In genomic region chr8:86745935-86746441, GRCm38 (mm10) we compare ENCODE assay signal across 8 mouse cellular contexts. TPM values are rescaled to one million over a fixed set of nuclear protein-coding genes. Genes with fewer than 3 reads are reported as not detected.
DNase-seq lines count a peak whose midpoint lies in the region; ATAC-seq and TF ChIP-seq lines count a peak whose summit lies in the region.

No protein-coding gene starts in this region.

- peak overlapping the region; percentile 69 for H3K4me2 ChIP-seq in hindbrain, embryonic 11.5 days (replicated peaks; ENCODE audit: low read depth, low read length)
- peak overlapping the region; percentile 70 for H3K4me2 ChIP-seq in lung, postnatal 0 days (replicated peaks; ENCODE audit: low read depth, low read length)

- H3K36me3 ChIP-seq in hindbrain, embryonic 11.5 days (ENCODE audit: control insufficient read depth, insufficient read depth, low read length): no peaks in the 10 kb centered on the region
- no peaks in the 10 kb centered on the region for H3K36me3 ChIP-seq in lung, postnatal 0 days (ENCODE audit: insufficient read depth, low read length)

- TF ChIP-seq EP300 in lung, postnatal 0 days (IDR thresholded peaks at IDR 0.05): no peak

- H3K27ac ChIP-seq in hindbrain, embryonic 11.5 days (ENCODE audit: low read depth, low read length): peak overlapping the region; percentile 98
- H3K27ac ChIP-seq in lung, postnatal 0 days (ENCODE audit: low read length): peak overlapping the region; percentile 98

- H3K27me3 ChIP-seq in hindbrain, embryonic 11.5 days (ENCODE audit: control insufficient read depth, insufficient read depth, low read length): no peaks in the 10 kb centered on the region
- H3K27me3 ChIP-seq in lung, postnatal 0 days (replicated peaks; ENCODE audit: insufficient read depth, low read length): no peaks in the 10 kb centered on the region

- peak; percentile 89 for ATAC-seq in hindbrain, embryonic 11.5 days (ENCODE audit: low FRiP score)
- ATAC-seq in lung, postnatal 0 days: peak; percentile 92

- no peaks in the 10 kb centered on the region for H3K9me3 ChIP-seq in hindbrain, embryonic 11.5 days (ENCODE audit: control insufficient read depth, low read length)
- H3K9me3 ChIP-seq in lung, postnatal 0 days (ENCODE audit: low read length): no peaks in the 10 kb centered on the region

- under 1% methylated on average over 38 of the region's 70 CpGs for WGBS in hindbrain, embryonic 11.5 days
- 0% methylated on average over 38 of the region's 70 CpGs for WGBS in lung, postnatal 0 days

- peak; percentile 94 for DNase-seq in Muller cell, postnatal 12 days (ENCODE audit: inconsistent ontology term)
- DNase-seq in cerebellum, adult 9-10 months: peak; percentile 93
- DNase-seq in frontal cortex, adult 2 months (ENCODE audit: extremely low spot score in 1 of 2, low spot score in 1 of 2): peak; percentile 72 to 93
- peak; percentile 97 for DNase-seq in hindbrain, embryonic 11.5 days (ENCODE audit: low spot score)
- peak; percentile 96 to 97 for DNase-seq in layer of hippocampus, postnatal 10 days (ENCODE audit: low spot score in 2 of 2)
- DNase-seq in lung, postnatal 0 days (ENCODE audit: low spot score): peak; percentile 92
- DNase-seq in ovary, postnatal 10 days (ENCODE audit: low spot score): peak; percentile 89
- peak; percentile 93 for DNase-seq in thymus, postnatal 0 days (ENCODE audit: low spot score)

- H3K4me1 ChIP-seq in hindbrain, embryonic 11.5 days (replicated peaks; ENCODE audit: control insufficient read depth, insufficient read depth, low read length): no peaks in the 10 kb centered on the region
- peaks cover 7% of the 10 kb centered on the region; the same call in 1 of the 2 replicates for H3K4me1 ChIP-seq in lung, postnatal 0 days (ENCODE audit: insufficient read depth, low read depth, low read length)

- TF ChIP-seq CTCF in lung, postnatal 0 days (IDR thresholded peaks at IDR 0.05): no peak

- H3K4me3 ChIP-seq in hindbrain, embryonic 11.5 days (ENCODE audit: low read depth, low read length): peak overlapping the region; percentile 92
- H3K4me3 ChIP-seq in lung, postnatal 0 days (ENCODE audit: low read depth, low read length): peak overlapping the region; percentile 98

- H3K9ac ChIP-seq in hindbrain, embryonic 11.5 days (ENCODE audit: low read depth, low read length): peak overlapping the region; percentile 99
- H3K9ac ChIP-seq in lung, postnatal 0 days (replicated peaks; ENCODE audit: low read depth): peak overlapping the region; percentile 98

RNA-seq across cellular contexts. Expression of gene Siah1a, which starts 0.3 kb away (rescaled TPM):
- polyA plus RNA-seq in frontal cortex, adult 2 months (2012; rRNA removed): 34.8 and 35.3 TPM in 2 replicates
- 78.8 and 82.9 TPM in 2 replicates for polyA plus RNA-seq in hindbrain, embryonic 11.5 days (2014; fragmentation: Nextera tagmentation; extraction: Ambion mirVana)
- 10 to 100 TPM; 36.2 to 37.7 TPM for total RNA-seq in layer of hippocampus, postnatal 10 days (2021)
- polyA plus RNA-seq in lung, postnatal 0 days (2015; fragmentation: Nextera tagmentation; extraction: Ambion mirVana): 43.3 and 50.3 TPM in 2 replicates
- 36.4 and 41.5 TPM in 2 replicates for polyA plus RNA-seq in thymus, postnatal 0 days (2015; fragmentation: Nextera tagmentation; extraction: Ambion mirVana)

RNA-seq across cellular contexts. Expression of gene Gm10638, which starts 0.5 kb away (rescaled TPM):
- polyA plus RNA-seq in frontal cortex, adult 2 months (2012; rRNA removed): 2.7 and 3.1 TPM in 2 replicates
- 5.9 and 6.3 TPM in 2 replicates for polyA plus RNA-seq in hindbrain, embryonic 11.5 days (2014; fragmentation: Nextera tagmentation; extraction: Ambion mirVana)
- total RNA-seq in layer of hippocampus, postnatal 10 days (2021): 1 to 10 TPM; 3.2 to 4.5 TPM
- polyA plus RNA-seq in lung, postnatal 0 days (2015; fragmentation: Nextera tagmentation; extraction: Ambion mirVana): 8.5 and 9.5 TPM in 2 replicates
- polyA plus RNA-seq in thymus, postnatal 0 days (2015; fragmentation: Nextera tagmentation; extraction: Ambion mirVana): 4.5 and 4.8 TPM in 2 replicates

Comparison
In these comparisons a context has a peak if more than half of its experiments do, and no peak if none do; other contexts are left out.
1. Peak in every context shown above with its lines: DNase-seq, ATAC-seq, H3K4me3 ChIP-seq and H3K27ac ChIP-seq.